In genomic region chr4:70272527-70272926, GRCm38 (mm10) we compare ENCODE assay signal across 17 mouse cellular contexts.
"Had no signal": no experiment of that assay in that cellular context is flagged by ENCODE, and none has a peak within 500 bp of the region (broad histone marks: within the 10 kb centered on the region; RNA-seq: fewer than 3 reads in every experiment).

No protein-coding gene starts in this region.

- H3K4me3 ChIP-seq: midbrain, embryonic 10.5 days; midbrain, embryonic 12.5 days; myocyte; neural tube, embryonic 13.5 days; neural tube, embryonic 15.5 days had no signal

- ATAC-seq: midbrain, embryonic 16.5 days had no signal

- H3K9ac ChIP-seq: lung, embryonic 14.5 days; midbrain, embryonic 12.5 days; neural tube, embryonic 13.5 days; neural tube, embryonic 15.5 days had no signal

- H3K27me3 ChIP-seq: midbrain, embryonic 12.5 days; neural tube, embryonic 13.5 days; neural tube, embryonic 15.5 days had no signal

- H3K4me2 ChIP-seq: lung, embryonic 14.5 days; midbrain, embryonic 12.5 days; neural tube, embryonic 13.5 days; neural tube, embryonic 15.5 days had no signal

- DNase-seq: lung, embryonic 14.5 days; lung, postnatal 10 days; lung, postnatal 4 days; midbrain, embryonic 14.5 days; retina, postnatal 1 day; right cerebral cortex, postnatal 25 days; right cerebral cortex, postnatal 4 days; spleen, adult 18-20 months; thymus, adult 18-20 months; thymus, postnatal 14 days; thymus, postnatal 36 days had no signal

- H3K27ac ChIP-seq: midbrain, embryonic 10.5 days; midbrain, embryonic 12.5 days; neural tube, embryonic 13.5 days; neural tube, embryonic 15.5 days had no signal

- H3K4me1 ChIP-seq: midbrain, embryonic 10.5 days; midbrain, embryonic 12.5 days; neural tube, embryonic 13.5 days; neural tube, embryonic 15.5 days had no signal

- H3K9me3 ChIP-seq: midbrain, embryonic 10.5 days; midbrain, embryonic 12.5 days; neural tube, embryonic 13.5 days; neural tube, embryonic 15.5 days had no signal
